Mouse (Mus musculus) megakaryocyte, embryonic 14.5 days (primary cell): ENCODE data around the gene Mink1.

Experiments
- FLI1 ChIP-seq: IDR thresholded peaks from 2 replicates; pipeline ENCODE4 v1.6.1; 2012; ENCODE audit warnings: low read length, inconsistent platforms, mixed read lengths
- GATA1 ChIP-seq: IDR thresholded peaks from 3 replicates; pipeline ENCODE4 v1.6.1; 2012; ENCODE audit warnings: mixed read lengths, low read length, inconsistent platforms, borderline replicate concordance

DNA sequence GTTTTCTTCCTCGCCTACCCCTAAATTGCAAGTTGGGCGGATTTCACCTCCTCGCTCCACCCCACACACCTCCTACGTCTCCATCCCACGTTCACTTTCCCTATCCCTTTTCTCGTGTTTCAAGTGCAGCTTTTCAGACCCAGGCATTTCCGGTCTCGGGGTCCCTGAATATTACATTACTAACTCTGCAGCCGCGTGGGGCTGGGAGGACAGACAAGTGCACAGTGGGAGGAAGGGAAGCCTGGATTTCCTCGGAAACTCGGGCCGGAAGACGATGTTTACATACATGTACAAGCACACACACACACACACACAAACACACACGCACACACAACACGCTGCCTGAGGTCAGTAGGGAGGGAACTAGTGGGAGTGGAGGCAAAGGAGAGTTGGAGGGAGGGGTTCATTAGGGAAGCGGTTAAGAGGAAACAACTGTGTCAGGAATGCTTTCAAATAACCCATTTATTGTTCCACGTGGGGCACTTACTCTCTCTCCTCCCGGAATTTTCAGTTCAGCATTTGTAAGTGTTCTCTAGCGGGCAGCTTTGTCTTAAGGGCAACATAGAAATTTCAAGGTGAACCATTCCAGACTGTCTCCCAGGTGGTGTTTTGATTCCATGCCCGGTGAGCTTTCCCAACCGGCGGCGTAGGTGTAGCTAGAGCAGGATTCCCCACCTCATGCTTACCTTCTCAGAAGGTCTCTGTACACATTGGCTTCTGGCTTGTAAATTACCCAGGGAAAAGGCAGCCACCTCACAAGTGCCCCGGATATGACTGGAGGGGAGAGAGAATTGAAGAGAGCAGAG is 992 bp downstream of the Mink1 start:
- TF ChIP-seq GATA1 (no peak), FLI1 (no peak)
